In the genomic region with DNA sequence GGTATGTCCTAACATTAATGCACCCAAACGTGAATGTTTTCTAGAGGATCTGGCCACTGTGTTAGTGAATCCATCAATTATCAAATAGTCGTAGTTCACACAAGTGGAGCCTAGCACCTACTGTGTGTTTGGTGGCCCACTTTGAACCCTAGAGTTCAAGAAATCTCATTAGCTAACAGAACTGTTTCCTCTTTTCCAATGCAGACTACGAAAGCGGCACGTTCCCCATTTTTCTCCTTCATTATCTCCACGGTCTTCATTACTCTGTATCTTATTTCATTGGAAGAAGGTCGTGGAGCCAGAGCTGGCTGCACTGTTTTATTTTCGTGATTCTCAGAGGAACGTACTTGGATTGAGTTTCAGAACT, we compare ENCODE assay signal across 9 mouse cellular contexts. TPM values are rescaled to one million over a fixed set of nuclear protein-coding genes. Genes with fewer than 3 reads are reported as not detected.
DNase-seq lines count a peak whose midpoint lies in the region; ATAC-seq and TF ChIP-seq lines count a peak whose summit lies in the region.
"Had no signal": no experiment of that assay in that cellular context is flagged by ENCODE, and none has a peak within 500 bp of the region (broad histone marks: within the 10 kb centered on the region; RNA-seq: fewer than 3 reads in every experiment).

No protein-coding gene starts in this region.

- no peaks in the 10 kb centered on the region for H3K9me3 ChIP-seq in kidney, embryonic 14.5 days (ENCODE audit: control insufficient read depth, low read length)
- no peaks in the 10 kb centered on the region for H3K9me3 ChIP-seq in embryonic facial prominence, embryonic 10.5 days
- no peaks in the 10 kb centered on the region for H3K9me3 ChIP-seq in hindbrain, postnatal 0 days (ENCODE audit: low read length)
- H3K9me3 ChIP-seq in midbrain, embryonic 15.5 days: no peaks in the 10 kb centered on the region

- WGBS in kidney, embryonic 14.5 days: 26% methylated on average over 9 of the region's 9 CpGs
- 51% methylated on average over 9 of the region's 9 CpGs for WGBS in embryonic facial prominence, embryonic 10.5 days
- 41% methylated on average over 9 of the region's 9 CpGs for WGBS in hindbrain, postnatal 0 days
- whole genome bisulfite sequencing in midbrain, embryonic 15.5 days: 35% methylated on average over 9 of the region's 9 CpGs

- H3K36me3 ChIP-seq in kidney, embryonic 14.5 days (ENCODE audit: control insufficient read depth, insufficient read depth, low read length): no peaks in the 10 kb centered on the region; the same call in 1 of the 2 replicates
- peaks cover 7% of the 10 kb centered on the region for H3K36me3 ChIP-seq in embryonic facial prominence, embryonic 10.5 days (replicated peaks)
- 0 out of 2 replicates have a peak, but pooled peaks cover 2% of the 10 kb centered on the region for H3K36me3 ChIP-seq in hindbrain, postnatal 0 days (ENCODE audit: insufficient read depth, low read length)
- H3K36me3 ChIP-seq in midbrain, embryonic 15.5 days (replicated peaks): no peaks in the 10 kb centered on the region; the same call in 1 of the 2 replicates

- no peak for DNase-seq in kidney, postnatal 25 days
- no peak for DNase-seq in embryonic facial prominence, embryonic 10.5 days (ENCODE audit: low spot score)
- no peak for DNase-seq in hindbrain, postnatal 0 days (ENCODE audit: low spot score)
- no peak for DNase-seq in embryo, embryonic 10.5 days (ENCODE audit: low spot score)
- no peak for DNase-seq in thymus, postnatal 0 days (ENCODE audit: low spot score)
- DNase-seq in frontal cortex, postnatal 36 days (ENCODE audit: low spot score in 2 of 2): no peak
- DNase-seq: cerebellum, postnatal 25 days had no signal

- no peak; the same call in 1 of the 2 replicates for ATAC-seq in kidney, embryonic 14.5 days (ENCODE audit: low FRiP score, low TSS enrichment)
- no peak for ATAC-seq in hindbrain, postnatal 0 days
- ATAC-seq in midbrain, embryonic 15.5 days (replicated peaks): no peak

- TF ChIP-seq CTCF in hindbrain, postnatal 0 days (IDR thresholded peaks at IDR 0.05; ENCODE audit: low read depth): no peak

- peak overlapping the region; percentile 69 for H3K4me3 ChIP-seq in kidney, embryonic 14.5 days (ENCODE audit: low read length)
- peak overlapping the region; percentile 78 for H3K4me3 ChIP-seq in embryonic facial prominence, embryonic 10.5 days
- H3K4me3 ChIP-seq in hindbrain, postnatal 0 days (ENCODE audit: low read length): peak overlapping the region; percentile 59
- peak overlapping the region; percentile 60 for H3K4me3 ChIP-seq in midbrain, embryonic 15.5 days

- H3K4me2 ChIP-seq in kidney, embryonic 14.5 days (replicated peaks; ENCODE audit: low read depth, low read length): peak overlapping the region; percentile 96
- H3K4me2 ChIP-seq in hindbrain, postnatal 0 days (ENCODE audit: low read depth, low read length): peak overlapping the region; percentile 93
- peak overlapping the region; percentile 90 for H3K4me2 ChIP-seq in midbrain, embryonic 15.5 days

- peaks cover 6% of the 10 kb centered on the region; the same call in 1 of the 2 replicates for H3K27me3 ChIP-seq in kidney, embryonic 14.5 days (ENCODE audit: control insufficient read depth, insufficient read depth, low read length)
- H3K27me3 ChIP-seq in embryonic facial prominence, embryonic 10.5 days (replicated peaks; ENCODE audit: low read depth, poor library complexity, severe bottlenecking): peaks cover 60% of the 10 kb centered on the region
- no peaks in the 10 kb centered on the region for H3K27me3 ChIP-seq in hindbrain, postnatal 0 days (ENCODE audit: insufficient read depth, low read length)
- peaks cover 12% of the 10 kb centered on the region; the same call in 1 of the 2 replicates for H3K27me3 ChIP-seq in midbrain, embryonic 15.5 days (replicated peaks)

- H3K27ac ChIP-seq in kidney, embryonic 14.5 days (ENCODE audit: low read depth, low read length): no peak overlapping the region
- H3K27ac ChIP-seq in embryonic facial prominence, embryonic 10.5 days (replicated peaks): no peak overlapping the region
- peak overlapping the region; percentile 79 for H3K27ac ChIP-seq in hindbrain, postnatal 0 days
- H3K27ac ChIP-seq in midbrain, embryonic 15.5 days: peak overlapping the region; percentile 72; the same call in 1 of the 2 replicates

- H3K9ac ChIP-seq in kidney, embryonic 14.5 days (ENCODE audit: low read depth, low read length): peak overlapping the region; percentile 75; the same call in 1 of the 2 replicates
- peak overlapping the region; percentile 77 for H3K9ac ChIP-seq in hindbrain, postnatal 0 days (replicated peaks; ENCODE audit: low read length)
- peak overlapping the region; percentile 62 for H3K9ac ChIP-seq in midbrain, embryonic 15.5 days

- H3K4me1 ChIP-seq in kidney, embryonic 14.5 days (ENCODE audit: control insufficient read depth, insufficient read depth, low read length): peaks cover 27% of the 10 kb centered on the region; the same call in 1 of the 2 replicates
- H3K4me1 ChIP-seq in embryonic facial prominence, embryonic 10.5 days: peaks cover 20% of the 10 kb centered on the region
- 0 out of 2 replicates have a peak, but pooled peaks cover 6% of the 10 kb centered on the region for H3K4me1 ChIP-seq in hindbrain, postnatal 0 days (ENCODE audit: insufficient read depth, low read length)
- peaks cover 21% of the 10 kb centered on the region for H3K4me1 ChIP-seq in midbrain, embryonic 15.5 days

RNA-seq across cellular contexts. Expression of a gene that starts 0.8 kb away (rescaled TPM):
- polyA plus RNA-seq in kidney, embryonic 14.5 days (2014; fragmentation: Nextera tagmentation; extraction: Ambion mirVana): 8.1 and 10.8 TPM in 2 replicates
- polyA plus RNA-seq in embryonic facial prominence, embryonic 10.5 days (2016; fragmentation: Nextera tagmentation; extraction: Ambion mirVana): 1.7 and 2.1 TPM in 2 replicates
- 26.3 and 41.3 TPM in 2 replicates for total RNA-seq in hindbrain, postnatal 0 days (2014; rRNA removed)
- polyA plus RNA-seq in hindbrain, postnatal 0 days (2015; fragmentation: Nextera tagmentation; extraction: Ambion mirVana): 28.9 and 31.9 TPM in 2 replicates
- 16.1 and 18.3 TPM in 2 replicates for polyA plus RNA-seq in midbrain, embryonic 15.5 days (2015; fragmentation: Nextera tagmentation; extraction: Ambion mirVana)
- 0.72 and 0.82 TPM in 2 replicates for polyA plus RNA-seq in thymus, postnatal 0 days (2015; fragmentation: Nextera tagmentation; extraction: Ambion mirVana)

RNA-seq across cellular contexts. Expression of a gene that starts 2.9 kb away (rescaled TPM):
- 22.5 and 31.0 TPM in 2 replicates for polyA plus RNA-seq in kidney, embryonic 14.5 days (2014; fragmentation: Nextera tagmentation; extraction: Ambion mirVana)
- not detected in 2 replicates for polyA plus RNA-seq in embryonic facial prominence, embryonic 10.5 days (2016; fragmentation: Nextera tagmentation; extraction: Ambion mirVana)
- total RNA-seq in hindbrain, postnatal 0 days (2014; rRNA removed): not detected in 2 replicates
- polyA plus RNA-seq in hindbrain, postnatal 0 days (2015; fragmentation: Nextera tagmentation; extraction: Ambion mirVana): 1.7 TPM in 1 of 2 replicates, not detected in the other
- polyA plus RNA-seq in midbrain, embryonic 15.5 days (2015; fragmentation: Nextera tagmentation; extraction: Ambion mirVana): 0.41 TPM in 1 of 2 replicates, not detected in the other
- polyA plus RNA-seq in thymus, postnatal 0 days (2015; fragmentation: Nextera tagmentation; extraction: Ambion mirVana): 1.5 and 3.0 TPM in 2 replicates

RNA-seq across cellular contexts. Expression of a gene that starts 32.2 kb away (rescaled TPM):
- 122 and 131 TPM in 2 replicates for polyA plus RNA-seq in kidney, embryonic 14.5 days (2014; fragmentation: Nextera tagmentation; extraction: Ambion mirVana)
- polyA plus RNA-seq in embryonic facial prominence, embryonic 10.5 days (2016; fragmentation: Nextera tagmentation; extraction: Ambion mirVana): 133 and 139 TPM in 2 replicates
- 56.0 and 61.6 TPM in 2 replicates for total RNA-seq in hindbrain, postnatal 0 days (2014; rRNA removed)
- polyA plus RNA-seq in hindbrain, postnatal 0 days (2015; fragmentation: Nextera tagmentation; extraction: Ambion mirVana): 142 and 144 TPM in 2 replicates
- polyA plus RNA-seq in midbrain, embryonic 15.5 days (2015; fragmentation: Nextera tagmentation; extraction: Ambion mirVana): 168 and 169 TPM in 2 replicates
- polyA plus RNA-seq in thymus, postnatal 0 days (2015; fragmentation: Nextera tagmentation; extraction: Ambion mirVana): 68.0 and 74.0 TPM in 2 replicates

RNA-seq across cellular contexts. Expression of a gene that starts 32.3 kb away (rescaled TPM):
- polyA plus RNA-seq in kidney, embryonic 14.5 days (2014; fragmentation: Nextera tagmentation; extraction: Ambion mirVana): 116 and 219 TPM in 2 replicates
- polyA plus RNA-seq in embryonic facial prominence, embryonic 10.5 days (2016; fragmentation: Nextera tagmentation; extraction: Ambion mirVana): 169 and 171 TPM in 2 replicates
- total RNA-seq in hindbrain, postnatal 0 days (2014; rRNA removed): 77.1 and 88.4 TPM in 2 replicates
- 102 and 109 TPM in 2 replicates for polyA plus RNA-seq in hindbrain, postnatal 0 days (2015; fragmentation: Nextera tagmentation; extraction: Ambion mirVana)
- polyA plus RNA-seq in midbrain, embryonic 15.5 days (2015; fragmentation: Nextera tagmentation; extraction: Ambion mirVana): 134 and 136 TPM in 2 replicates
- polyA plus RNA-seq in thymus, postnatal 0 days (2015; fragmentation: Nextera tagmentation; extraction: Ambion mirVana): 111 and 116 TPM in 2 replicates

Comparison
In these comparisons a context has a peak if more than half of its experiments do, and no peak if none do; other contexts are left out.
1. H3K27ac ChIP-seq: peak in hindbrain, postnatal 0 days (single experiment) and midbrain, embryonic 15.5 days (single experiment); none in kidney, embryonic 14.5 days (single experiment) and embryonic facial prominence, embryonic 10.5 days (single experiment).
2. Peak in every context shown above with its lines, with median percentiles within 50 percentile points of each other: H3K4me2 ChIP-seq, H3K4me3 ChIP-seq and H3K9ac ChIP-seq.